Mouse (Mus musculus) lung, postnatal 0 days (tissue): ENCODE measurements at regions not wholly inside any gene's neighbourhood (a gene's known extent, or its start where the extent isn't known, plus 50 kb on each side); places are given as distances from the start of the nearest gene placed in this dataset.

Experiments used
- ATAC-seq: fragments of 200-750 bp; cut with Nextera tagmentation; 2 replicates; pipeline ENCODE4 v1.8.0; 2017; ENCODE audit warnings: moderate library complexity
- DNase-seq: peaks from one replicate; pipeline ENCODE4 v3.0.0-alpha.2; 2016; ENCODE audit warnings: low spot score
- H3K27ac ChIP-seq: fragments of 300-500 bp; sonication (generic); 2 replicates; pipeline ENCODE4 v1.5.1; 2014; ENCODE audit warnings: antibody characterized with exemption, mild to moderate bottlenecking, low read length, mixed read lengths
- H3K27me3 ChIP-seq: fragments of 300-500 bp; sonication (generic); replicated peaks from 2 replicates; pipeline ENCODE4 v1.6.1; 2014; ENCODE audit warnings: low read length, mixed read lengths; ENCODE audit not compliant: insufficient read depth
- H3K36me3 ChIP-seq: fragments of 300-500 bp; sonication (generic); 2 replicates; pipeline ENCODE4 v1.6.1; 2014; ENCODE audit warnings: low read length, mixed read lengths; ENCODE audit not compliant: insufficient read depth
- H3K4me1 ChIP-seq: fragments of 300-500 bp; sonication (generic); 2 replicates; pipeline ENCODE4 v1.6.1; 2014; ENCODE audit warnings: antibody characterized with exemption, low read depth, low read length, mixed read lengths; ENCODE audit not compliant: insufficient read depth
- H3K4me2 ChIP-seq: fragments of 300-500 bp; sonication (generic); replicated peaks from 2 replicates; pipeline ENCODE4 v1.6.1; 2014; ENCODE audit warnings: low read depth, mild to moderate bottlenecking, low read length, moderate library complexity, mixed read lengths
- H3K4me3 ChIP-seq: fragments of 300-500 bp; sonication (generic); 2 replicates; pipeline ENCODE4 v1.5.1; 2014; ENCODE audit warnings: low read depth, low read length
- H3K9ac ChIP-seq: fragments of 300-500 bp; sonication (generic); replicated peaks from 2 replicates; pipeline ENCODE4 v1.6.1; 2014; ENCODE audit warnings: low read depth, mild to moderate bottlenecking
- H3K9me3 ChIP-seq: fragments of 300-500 bp; sonication (generic); 2 replicates; pipeline ENCODE4 v1.6.1; 2016; ENCODE audit warnings: low read length, mixed read lengths
- CTCF ChIP-seq: IDR thresholded peaks from 2 replicates; pipeline ENCODE4 v1.5.1; 2016; ENCODE audit warnings: antibody characterized with exemption, mild to moderate bottlenecking
- EP300 ChIP-seq: IDR thresholded peaks from 2 replicates; pipeline ENCODE4 v1.6.1; 2016; ENCODE audit warnings: antibody characterized with exemption, mild to moderate bottlenecking, control low read depth
- WGBS: fragments of 180-500 bp; shearing (Covaris S2); extraction: QIAGEN DNeasy Blood & Tissue Kit; methylation state at CpG from one replicate; pipeline ENCODE4 v1.1.7; 2014; 5-methylcytosine and 5-hydroxymethylcytosine counted together

DNA sequence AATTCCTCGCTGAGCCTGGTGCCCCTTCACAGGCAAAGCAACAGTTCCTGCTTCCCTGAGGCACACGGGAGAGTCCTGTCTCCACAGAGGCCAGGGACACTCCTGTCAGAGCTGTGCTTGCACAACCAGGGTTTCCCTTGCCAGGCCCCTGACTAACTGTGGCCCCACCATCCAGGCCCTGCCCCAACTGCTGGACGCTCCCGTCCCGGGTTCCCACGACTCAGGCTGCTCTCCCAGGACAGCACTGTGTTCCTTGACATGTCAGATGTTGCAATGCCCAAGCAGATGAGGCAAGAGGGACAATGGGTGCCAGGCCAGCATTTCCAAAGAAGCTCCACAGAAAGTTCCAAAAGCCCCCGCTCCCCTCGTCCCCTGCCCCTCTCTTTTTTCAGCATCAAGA is 250.4 kb downstream of the Bcl11b start:
- 31% methylated on average over 8 of the region's 8 CpGs for WGBS
- TF ChIP-seq EP300 (peak; percentile 30; the same call in 1 of the 2 replicates), CTCF (no peak)
- H3K4me3 ChIP-seq = no peak overlapping the region
- peaks cover 4% of the 10 kb centered on the region; the same call in 1 of the 2 replicates for H3K4me1 ChIP-seq
- DNase-seq = peak; percentile 59
- H3K4me2 ChIP-seq = no peak overlapping the region
- H3K9me3 ChIP-seq = no peaks in the 10 kb centered on the region
- peak; percentile 70 for ATAC-seq
- H3K27ac ChIP-seq = no peak overlapping the region
- H3K9ac ChIP-seq = no peak overlapping the region
- no peaks in the 10 kb centered on the region for H3K27me3 ChIP-seq
- H3K36me3 ChIP-seq = no peaks in the 10 kb centered on the region

DNA sequence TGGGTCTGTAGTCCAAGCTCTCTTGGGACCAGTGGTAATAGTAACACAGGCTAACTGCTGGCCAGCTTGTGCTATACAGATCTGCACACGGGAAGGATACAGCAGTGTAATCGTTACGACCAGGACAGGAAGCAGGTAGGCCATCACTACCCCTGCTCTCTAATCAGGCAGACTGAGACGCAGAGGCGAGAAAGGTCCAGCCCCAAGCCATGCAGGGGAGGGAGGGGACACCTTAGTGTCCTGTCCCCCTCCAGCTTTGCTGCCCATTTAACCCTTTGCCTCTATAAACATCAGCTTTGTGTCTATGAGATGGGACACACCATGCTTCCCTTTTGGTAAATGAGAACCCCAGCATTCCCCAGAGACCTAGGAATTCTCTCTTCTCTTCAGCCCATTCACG is 249.9 kb downstream of the Bcl11b start:
- H3K9ac ChIP-seq = no peak overlapping the region
- no peaks in the 10 kb centered on the region for H3K27me3 ChIP-seq
- 42% methylated on average over 6 of the region's 6 CpGs for WGBS
- H3K36me3 ChIP-seq = no peaks in the 10 kb centered on the region
- TF ChIP-seq EP300 (no peak), CTCF (no peak)
- ATAC-seq (no peak), DNase-seq (no peak)
- H3K27ac ChIP-seq = no peak overlapping the region
- no peak overlapping the region for H3K4me3 ChIP-seq
- peaks cover 4% of the 10 kb centered on the region; the same call in 1 of the 2 replicates for H3K4me1 ChIP-seq
- no peak overlapping the region for H3K4me2 ChIP-seq
- H3K9me3 ChIP-seq = no peaks in the 10 kb centered on the region

DNA sequence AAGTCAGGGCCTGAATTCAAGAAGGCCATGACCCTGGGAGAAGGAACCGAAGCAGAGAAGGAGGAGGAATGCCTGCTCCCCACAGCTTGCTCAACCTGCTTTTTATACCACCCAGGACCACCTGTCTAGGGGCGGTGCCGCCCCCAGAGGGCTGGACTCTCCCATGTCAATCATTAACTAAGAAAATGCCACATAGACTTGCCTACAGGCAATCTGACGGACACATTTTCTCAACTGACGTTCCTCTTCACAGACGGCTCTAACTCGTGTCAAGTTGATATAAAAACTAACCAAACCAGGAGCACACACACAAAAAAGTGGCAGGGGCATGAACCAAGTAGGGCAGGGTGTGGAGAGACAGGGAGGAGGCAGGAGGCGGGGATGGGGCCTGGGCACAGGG is 248.5 kb downstream of the Bcl11b start:
- H3K4me1 ChIP-seq = peaks cover 4% of the 10 kb centered on the region; the same call in 1 of the 2 replicates
- WGBS = 48% methylated on average over 8 of the region's 8 CpGs
- ATAC-seq (no peak), DNase-seq (no peak)
- no peaks in the 10 kb centered on the region for H3K9me3 ChIP-seq
- no peak overlapping the region for H3K4me3 ChIP-seq
- H3K4me2 ChIP-seq = no peak overlapping the region
- H3K9ac ChIP-seq = no peak overlapping the region
- H3K27ac ChIP-seq = no peak overlapping the region
- no peaks in the 10 kb centered on the region for H3K36me3 ChIP-seq
- H3K27me3 ChIP-seq = no peaks in the 10 kb centered on the region
- TF ChIP-seq EP300 = no peak
- TF ChIP-seq CTCF = no peak

DNA sequence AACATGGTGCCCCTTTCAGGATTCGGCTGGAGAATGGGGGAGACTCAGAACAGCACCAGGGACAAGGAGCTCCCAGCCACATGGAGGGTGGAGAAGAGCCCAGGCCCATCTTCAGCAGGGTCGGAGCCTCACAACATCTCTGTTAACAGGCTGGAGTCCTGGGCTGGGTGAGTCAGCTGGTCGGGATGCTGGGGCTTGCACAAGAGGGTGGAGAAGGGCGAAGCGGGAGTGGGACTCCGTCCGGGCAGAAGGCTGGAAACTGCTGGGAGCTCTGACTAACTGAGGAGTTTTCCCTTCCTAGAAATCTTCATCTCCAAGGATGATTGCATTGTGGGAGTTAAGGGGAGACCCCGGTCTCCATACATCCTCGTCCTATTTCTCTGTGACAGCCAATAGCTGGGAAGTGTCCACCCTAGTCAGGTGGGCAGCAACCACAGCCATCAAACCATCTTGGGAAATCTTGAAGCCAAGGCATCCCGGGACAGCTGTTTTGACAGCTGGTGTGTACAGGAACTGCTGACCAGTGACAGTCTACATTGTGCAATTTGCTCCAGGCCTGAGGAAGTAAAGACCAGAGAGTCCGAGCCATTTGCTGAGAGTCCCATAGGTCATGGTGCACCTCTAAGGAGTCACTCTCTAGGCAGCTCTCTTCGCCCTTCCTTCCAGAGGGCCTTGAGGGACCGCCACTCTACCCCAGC is 247.4 kb downstream of the Bcl11b start:
- H3K4me1 ChIP-seq = peaks cover 4% of the 10 kb centered on the region; the same call in 1 of the 2 replicates
- ATAC-seq = peak; percentile 20
- 79% methylated on average over 13 of the region's 13 CpGs for WGBS

DNA sequence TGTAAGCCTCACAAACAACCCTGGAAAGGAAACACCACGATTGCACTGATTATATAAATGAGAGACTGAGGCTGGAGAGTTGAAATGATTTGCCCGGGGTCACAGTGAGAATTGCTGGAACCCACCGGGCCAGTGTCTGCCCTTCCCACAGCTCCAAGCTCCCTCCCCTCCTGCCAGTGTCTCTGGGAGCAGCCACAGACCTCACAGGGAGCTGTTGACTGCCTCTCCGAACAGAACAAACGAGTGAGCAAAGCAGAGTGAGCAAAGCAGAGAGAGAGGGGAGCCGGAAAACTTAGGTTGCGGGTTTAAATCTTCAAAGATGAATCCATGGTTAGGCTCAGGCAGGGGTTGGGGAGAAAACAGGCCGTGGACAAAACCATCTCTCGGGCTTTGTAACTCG is 246.2 kb downstream of the Bcl11b start:
- no peaks in the 10 kb centered on the region for H3K27me3 ChIP-seq
- TF ChIP-seq CTCF (no peak), EP300 (no peak)
- no peak for DNase-seq
- H3K36me3 ChIP-seq = no peaks in the 10 kb centered on the region
- H3K9me3 ChIP-seq = no peaks in the 10 kb centered on the region
- no peak overlapping the region for H3K27ac ChIP-seq
- peaks cover 4% of the 10 kb centered on the region; the same call in 1 of the 2 replicates for H3K4me1 ChIP-seq
- no peak overlapping the region for H3K4me2 ChIP-seq
- WGBS = 34% methylated on average over 10 of the region's 10 CpGs
- H3K4me3 ChIP-seq = no peak overlapping the region
- H3K9ac ChIP-seq = no peak overlapping the region
- ATAC-seq = no peak

More for the DNA sequence above, 247.4 kb downstream of the Bcl11b start:
- TF ChIP-seq CTCF = no peak
- no peak for TF ChIP-seq EP300
- Histone ChIP-seq H3K9ac (no peak overlapping the region), H3K4me3 (no peak overlapping the region), H3K27me3 (no peaks in the 10 kb centered on the region), H3K36me3 (no peaks in the 10 kb centered on the region), H3K27ac (no peak overlapping the region), H3K9me3 (no peaks in the 10 kb centered on the region), H3K4me2 (no peak overlapping the region)
- DNase-seq = peak; percentile 52

DNA sequence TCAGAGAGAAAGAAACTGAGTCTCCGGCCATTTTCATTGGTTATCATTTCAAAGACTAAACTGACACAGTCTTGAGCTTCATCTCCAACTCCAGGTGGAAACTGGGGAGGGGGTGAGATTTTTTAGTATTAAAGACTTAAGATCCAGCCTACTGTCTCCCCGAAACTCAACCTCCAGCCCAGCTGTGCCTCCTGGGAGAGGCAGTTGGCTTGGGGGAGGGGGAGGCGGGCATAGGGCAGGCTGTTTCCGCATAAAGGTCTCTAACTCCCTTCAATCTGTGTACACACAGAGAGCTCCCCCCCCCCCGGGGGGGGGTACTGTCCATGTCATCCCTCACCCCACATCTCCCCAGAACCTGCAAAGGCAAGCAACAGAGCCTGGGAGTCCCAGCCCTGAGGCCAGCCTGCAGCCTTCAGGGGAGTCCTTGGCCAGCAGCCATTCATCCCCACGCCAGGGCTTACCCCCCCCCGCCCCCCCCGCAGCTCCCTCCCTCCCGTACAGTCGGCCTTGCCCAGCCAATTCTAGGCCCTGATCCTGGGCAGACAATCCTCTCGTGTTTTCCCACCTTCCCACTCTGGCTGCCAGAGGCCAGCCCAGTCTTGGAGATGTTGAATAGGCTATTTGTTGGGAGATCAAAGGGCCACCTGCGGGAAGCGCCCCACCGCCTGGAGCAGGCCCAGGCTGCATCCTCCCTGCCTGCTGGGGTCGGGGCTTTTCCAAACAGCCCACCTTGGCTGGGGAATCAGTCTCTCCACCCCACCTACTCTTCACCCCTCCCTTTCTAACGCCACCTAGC is 245.2 kb downstream of the Bcl11b start:
- no peaks in the 10 kb centered on the region for H3K36me3 ChIP-seq
- WGBS = 22% methylated on average over 12 of the region's 16 CpGs
- H3K4me1 ChIP-seq = peaks cover 4% of the 10 kb centered on the region; the same call in 1 of the 2 replicates
- no peak for TF ChIP-seq EP300
- TF ChIP-seq CTCF = no peak
- H3K9ac ChIP-seq = no peak overlapping the region
- no peak overlapping the region for H3K4me2 ChIP-seq
- no peaks in the 10 kb centered on the region for H3K27me3 ChIP-seq
- DNase-seq (no peak), ATAC-seq (no peak)
- no peak overlapping the region for H3K4me3 ChIP-seq
- no peaks in the 10 kb centered on the region for H3K9me3 ChIP-seq
- no peak overlapping the region for H3K27ac ChIP-seq
